Mouse (Mus musculus): ENCODE data around the gene Ncoa3. TPM values are rescaled to one million over a fixed set of nuclear protein-coding genes. Genes with fewer than 3 reads are reported as not detected.
"Not testable (repeated sequence)": the region's sequence is repeated elsewhere in the genome, so short reads cannot be mapped to it uniquely, and the experiment has no call there.

The Ncoa3 gene
- 14.0 and 17.4 TPM in 2 replicates for polyA plus RNA-seq (2015; fragmentation: Nextera tagmentation; extraction: Ambion mirVana)

DNA sequence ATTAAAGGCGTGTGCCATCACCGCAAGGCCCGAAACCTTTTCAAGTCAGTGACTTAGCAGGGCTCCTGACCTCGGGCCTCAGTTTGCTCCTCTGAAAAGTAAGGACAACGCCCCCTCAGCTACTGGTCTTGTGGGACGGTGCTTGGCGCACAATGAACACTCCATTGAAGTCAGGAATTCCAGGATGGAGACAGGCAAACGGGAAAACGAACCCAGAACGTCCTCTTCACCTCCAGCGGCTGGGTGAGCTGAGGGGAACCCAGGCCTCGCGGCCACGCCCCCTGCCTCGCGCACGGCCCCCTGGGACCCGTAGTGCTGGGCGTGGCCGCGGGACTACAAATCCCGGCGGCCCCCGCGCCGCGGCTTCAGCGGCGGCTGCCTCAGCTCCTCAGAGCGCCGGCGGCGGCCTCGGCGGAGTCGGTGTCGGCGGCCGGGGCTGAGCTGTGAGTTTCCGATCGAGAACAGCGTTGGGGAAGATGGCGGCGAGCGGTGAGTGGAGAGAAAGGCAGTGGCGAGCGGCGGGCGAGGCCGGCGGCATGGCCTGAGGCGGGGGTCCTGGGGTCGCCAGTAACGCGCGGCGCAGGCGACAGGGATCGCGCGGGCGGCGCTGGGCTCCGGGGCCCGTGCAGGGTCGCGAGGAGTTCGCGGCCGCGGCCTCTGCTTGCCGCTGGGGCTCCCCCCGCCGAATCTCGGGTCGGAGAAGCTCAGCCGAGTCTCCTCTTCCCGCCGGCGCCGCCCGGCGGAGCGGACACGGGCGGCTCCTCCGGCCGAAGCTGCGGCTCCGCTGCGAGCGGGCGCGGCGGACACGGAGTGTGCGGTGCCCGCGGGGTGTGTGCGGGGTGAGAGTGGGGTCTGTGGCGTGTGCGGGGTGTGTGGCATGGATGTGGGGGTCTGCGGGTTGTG lies at the start of gene Ncoa3:
TSS of gene Ncoa3 (plus strand) at position 367 of the 903 bp plus-strand sequence.
- H3K27ac ChIP-seq, result peak within 1 kb of the TSS; percentile 61
- H3K4me3 ChIP-seq, result peak within 1 kb of the TSS; percentile 93
- H3K4me1 ChIP-seq, result peaks cover 18% of the 10 kb centered on the region
- H3K36me3 ChIP-seq, result no peaks in the 10 kb centered on the region
- H3K9ac ChIP-seq, result peak within 1 kb of the TSS; percentile 96
- peak; percentile 93 for ATAC-seq (ENCODE audit: low FRiP score, low read depth)
- 3% methylated on average over 97 of the region's 103 CpGs for WGBS
- no peaks in the 10 kb centered on the region for H3K27me3 ChIP-seq
- H3K4me2 ChIP-seq (replicated peaks), result peak within 1 kb of the TSS; percentile 82
- no peaks in the 10 kb centered on the region for H3K9me3 ChIP-seq

DNA sequence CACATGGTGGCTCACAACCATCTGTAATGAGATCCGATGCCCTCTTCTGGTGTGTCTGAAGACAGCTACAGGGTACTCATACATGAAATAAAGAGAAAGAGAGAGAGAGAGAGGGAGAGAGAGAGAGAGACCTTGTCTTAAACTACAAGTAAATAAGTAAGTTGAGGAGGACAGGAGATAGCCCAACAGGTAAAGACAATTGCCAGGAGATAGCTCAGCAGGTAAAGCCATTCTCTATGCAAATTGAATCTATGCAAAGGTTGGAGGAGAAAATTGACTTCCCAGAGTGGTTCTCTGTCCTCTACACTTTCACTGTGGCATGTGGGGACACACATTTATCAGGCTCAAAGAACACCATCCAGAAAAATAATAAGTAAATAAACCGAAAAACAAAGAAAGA lies 49.3 kb upstream of the Ncoa3 start:
- no peak overlapping the region for H3K9ac ChIP-seq
- H3K4me2 ChIP-seq (replicated peaks), result no peak overlapping the region
- no peaks in the 10 kb centered on the region for H3K36me3 ChIP-seq
- no peak for ATAC-seq (ENCODE audit: low FRiP score, low read depth)
- no peak overlapping the region for H3K27ac ChIP-seq
- no peaks in the 10 kb centered on the region for H3K27me3 ChIP-seq
- H3K4me1 ChIP-seq, result no peaks in the 10 kb centered on the region
- H3K4me3 ChIP-seq, result no peak overlapping the region
- 90% methylated on average over 2 of the region's 2 CpGs for WGBS
- no peaks in the 10 kb centered on the region for H3K9me3 ChIP-seq

DNA sequence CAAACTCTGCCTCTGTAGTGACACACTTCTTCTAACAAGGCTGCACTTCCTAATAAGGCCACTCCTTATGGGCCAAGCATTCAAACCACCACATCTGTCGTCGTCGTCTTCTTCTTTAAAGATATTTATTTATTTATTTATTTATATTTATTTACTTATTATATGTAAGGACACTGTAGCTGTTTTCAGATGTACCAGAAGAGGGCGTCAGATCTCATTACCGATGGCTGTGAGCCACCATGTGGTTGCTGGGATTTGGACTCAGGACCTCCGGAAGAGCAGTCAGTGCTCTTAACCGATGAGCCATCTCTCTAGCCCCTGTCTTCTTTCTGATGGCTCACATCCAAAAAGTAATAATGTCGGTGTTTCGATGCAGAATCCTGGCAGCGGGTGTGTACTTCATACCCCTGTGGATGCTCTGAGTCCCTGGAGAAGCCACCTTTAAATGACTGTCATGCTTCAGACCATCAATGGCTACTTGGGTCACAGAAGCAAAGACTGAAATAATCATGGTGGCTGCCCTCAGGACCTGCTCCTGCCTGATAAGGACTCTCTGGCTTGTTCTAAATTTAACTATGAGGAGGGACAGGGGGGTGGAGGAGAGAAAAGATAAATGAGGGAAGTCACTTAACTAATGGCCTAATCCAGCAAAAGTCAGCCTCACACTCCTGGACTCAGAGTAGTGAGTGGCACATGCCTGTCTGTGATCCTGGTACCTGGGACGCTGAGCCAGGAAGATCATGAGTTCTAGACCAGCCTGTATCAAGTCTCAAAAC lies 47.7 kb upstream of the Ncoa3 start:
- Histone ChIP-seq H3K36me3 (no peaks in the 10 kb centered on the region), H3K27me3 (no peaks in the 10 kb centered on the region), H3K27ac (no peak overlapping the region), H3K9me3 (no peaks in the 10 kb centered on the region), H3K4me3 (no peak overlapping the region), H3K9ac (no peak overlapping the region), H3K4me1 (peaks cover 3% of the 10 kb centered on the region; the same call in 1 of the 2 replicates), H3K4me2 (replicated peaks) (no peak overlapping the region)
- no peak for ATAC-seq (ENCODE audit: low FRiP score, low read depth)
- 78% methylated on average over 11 of the region's 11 CpGs for WGBS

DNA sequence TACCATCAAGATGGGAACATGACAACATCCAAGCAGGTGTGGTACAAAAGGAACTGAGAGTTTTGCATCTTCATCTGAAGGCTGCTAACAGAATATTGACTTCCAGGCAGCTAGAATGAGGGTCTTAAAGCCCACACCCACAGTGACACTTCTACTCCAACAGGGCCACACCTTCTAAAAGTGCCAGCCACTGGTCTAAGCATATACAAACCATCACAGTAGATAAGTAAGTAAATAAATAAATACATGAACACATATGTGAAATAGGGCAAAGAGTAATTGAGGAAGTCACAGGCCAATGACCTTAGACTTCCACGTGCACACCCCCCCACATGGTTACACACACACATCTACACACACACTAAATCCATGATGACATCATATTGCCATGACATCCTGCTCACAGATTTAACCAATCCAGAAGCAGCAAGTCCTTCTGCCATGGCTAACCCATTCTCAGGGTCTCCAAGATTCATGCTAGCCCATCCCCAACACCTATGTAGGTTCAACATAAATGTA lies 46.3 kb upstream of the Ncoa3 start:
- Histone ChIP-seq H3K4me1 (peaks cover 4% of the 10 kb centered on the region; the same call in 1 of the 2 replicates), H3K9me3 (no peaks in the 10 kb centered on the region), H3K4me2 (replicated peaks) (no peak overlapping the region), H3K4me3 (no peak overlapping the region), H3K9ac (no peak overlapping the region), H3K27ac (no peak overlapping the region), H3K36me3 (no peaks in the 10 kb centered on the region), H3K27me3 (no peaks in the 10 kb centered on the region)
- no peak for ATAC-seq (ENCODE audit: low FRiP score, low read depth)
- 81% methylated on average over 1 of the region's 1 CpGs for WGBS

DNA sequence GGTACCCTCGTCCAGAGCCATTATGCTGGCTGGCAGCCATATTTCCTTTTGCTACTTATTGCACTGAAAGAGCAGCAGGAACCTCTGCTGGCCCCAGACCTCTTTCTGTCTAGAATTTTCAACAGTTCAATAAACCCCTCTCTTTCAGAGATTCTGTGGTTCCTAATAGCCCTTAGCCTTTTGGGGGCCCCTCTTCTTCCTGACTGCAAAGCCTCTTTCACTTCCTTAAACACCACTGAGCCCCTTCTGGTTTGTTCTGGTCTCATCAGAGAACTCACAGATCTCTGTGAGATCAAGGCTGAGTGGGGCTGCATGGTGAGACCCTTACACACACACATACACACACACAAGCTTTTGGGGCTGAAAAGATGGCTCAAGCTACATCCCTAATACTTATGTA lies 44.4 kb upstream of the Ncoa3 start:
- H3K4me1 ChIP-seq, result peaks cover 4% of the 10 kb centered on the region; the same call in 1 of the 2 replicates
- no peaks in the 10 kb centered on the region for H3K27me3 ChIP-seq
- H3K4me3 ChIP-seq, result no peak overlapping the region
- H3K36me3 ChIP-seq, result no peaks in the 10 kb centered on the region
- no peak overlapping the region for H3K27ac ChIP-seq
- no peak for ATAC-seq (ENCODE audit: low FRiP score, low read depth)
- no peak overlapping the region for H3K4me2 ChIP-seq (replicated peaks)
- 57% methylated on average over 1 of the region's 1 CpGs for WGBS
- H3K9me3 ChIP-seq, result no peaks in the 10 kb centered on the region
- H3K9ac ChIP-seq, result no peak overlapping the region

DNA sequence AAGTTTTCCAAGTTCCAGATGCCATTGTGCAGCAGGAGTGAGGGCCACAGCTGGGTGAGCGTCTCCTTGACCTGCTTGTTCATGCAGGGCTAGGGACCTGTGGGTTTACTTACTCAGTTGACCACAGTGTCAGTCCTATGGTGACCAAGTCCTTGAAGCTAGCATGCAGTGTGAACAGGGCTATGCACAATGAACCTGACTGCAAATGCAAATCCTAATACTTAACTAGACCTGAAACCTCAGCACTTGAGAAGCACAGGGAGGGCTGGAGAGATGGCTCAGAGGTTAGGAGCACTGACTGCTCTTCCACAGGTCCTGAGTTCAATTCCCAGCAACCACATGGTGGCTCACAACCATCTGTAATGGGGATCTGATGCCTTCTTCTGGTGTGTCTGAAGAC lies 43.7 kb upstream of the Ncoa3 start:
- not testable (repeated sequence) for H3K27ac ChIP-seq; H3K4me2 ChIP-seq (replicated peaks); H3K4me3 ChIP-seq; H3K4me1 ChIP-seq; H3K9ac ChIP-seq; ATAC-seq (ENCODE audit: low FRiP score, low read depth); H3K36me3 ChIP-seq; H3K9me3 ChIP-seq; H3K27me3 ChIP-seq
- 65% methylated on average over 1 of the region's 1 CpGs for WGBS

DNA sequence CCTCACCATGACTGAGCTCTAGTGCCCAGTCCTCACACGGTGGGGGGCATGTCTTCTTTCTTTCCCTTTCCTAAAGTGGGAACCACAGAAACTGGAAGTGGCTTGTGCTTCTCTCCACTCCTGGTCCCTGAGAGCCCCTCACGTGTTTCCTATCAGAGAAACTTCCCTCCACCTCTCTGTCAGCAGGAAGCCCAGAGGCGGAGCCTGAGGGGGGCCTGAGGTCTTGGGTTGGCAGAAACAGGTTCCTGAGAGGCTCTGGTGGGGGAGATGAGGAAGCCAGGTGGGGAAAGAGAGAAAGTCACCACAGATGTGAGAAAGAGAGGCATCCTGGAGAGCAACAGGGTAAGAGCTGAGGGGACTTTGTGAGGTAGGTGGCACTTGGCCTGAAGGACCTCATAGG lies 42.7 kb upstream of the Ncoa3 start:
- 40% methylated on average over 3 of the region's 3 CpGs for WGBS
- Histone ChIP-seq H3K9me3 (no peaks in the 10 kb centered on the region), H3K27ac (no peak overlapping the region), H3K9ac (no peak overlapping the region), H3K4me3 (no peak overlapping the region), H3K27me3 (no peaks in the 10 kb centered on the region), H3K36me3 (no peaks in the 10 kb centered on the region), H3K4me2 (replicated peaks) (no peak overlapping the region), H3K4me1 (peaks cover 4% of the 10 kb centered on the region; the same call in 1 of the 2 replicates)
- no peak for ATAC-seq (ENCODE audit: low FRiP score, low read depth)

DNA sequence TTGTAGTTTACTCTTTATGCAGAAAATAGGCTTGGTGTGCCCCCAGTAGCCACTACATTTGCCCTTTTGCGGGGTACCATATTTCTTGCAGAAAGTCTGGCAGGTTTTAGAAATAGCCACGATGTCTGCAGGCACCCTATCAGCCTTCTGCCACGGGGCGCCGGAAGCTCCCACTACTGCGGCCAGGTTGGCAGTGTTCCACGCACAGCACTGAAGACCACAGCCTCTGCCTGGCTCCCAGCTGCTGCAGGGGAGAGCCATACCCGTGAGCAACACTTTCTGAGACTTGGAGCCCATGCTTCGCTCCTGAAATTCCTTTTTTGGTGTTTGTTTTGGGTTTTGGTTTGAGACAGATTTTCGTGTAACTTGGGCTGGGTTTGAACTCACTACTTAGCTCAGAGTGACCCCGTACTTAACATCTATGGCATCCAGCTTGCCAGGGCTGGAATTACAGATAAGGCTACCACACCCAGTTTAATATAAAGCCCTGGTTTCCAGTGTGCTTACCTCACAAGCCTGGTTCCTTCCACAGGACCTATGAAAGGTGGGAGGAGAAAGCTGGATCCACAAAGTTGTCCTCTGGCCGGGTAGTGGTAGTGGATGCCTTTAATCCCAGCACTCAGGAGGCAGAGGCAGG lies 40.9 kb upstream of the Ncoa3 start:
- 74% methylated on average over 12 of the region's 12 CpGs for WGBS
- Histone ChIP-seq H3K4me1 (peaks cover 4% of the 10 kb centered on the region; the same call in 1 of the 2 replicates), H3K36me3 (no peaks in the 10 kb centered on the region), H3K27me3 (no peaks in the 10 kb centered on the region), H3K9ac (no peak overlapping the region), H3K9me3 (no peaks in the 10 kb centered on the region), H3K4me3 (no peak overlapping the region), H3K4me2 (replicated peaks) (no peak overlapping the region), H3K27ac (no peak overlapping the region)
- ATAC-seq (ENCODE audit: low FRiP score, low read depth), result no peak

DNA sequence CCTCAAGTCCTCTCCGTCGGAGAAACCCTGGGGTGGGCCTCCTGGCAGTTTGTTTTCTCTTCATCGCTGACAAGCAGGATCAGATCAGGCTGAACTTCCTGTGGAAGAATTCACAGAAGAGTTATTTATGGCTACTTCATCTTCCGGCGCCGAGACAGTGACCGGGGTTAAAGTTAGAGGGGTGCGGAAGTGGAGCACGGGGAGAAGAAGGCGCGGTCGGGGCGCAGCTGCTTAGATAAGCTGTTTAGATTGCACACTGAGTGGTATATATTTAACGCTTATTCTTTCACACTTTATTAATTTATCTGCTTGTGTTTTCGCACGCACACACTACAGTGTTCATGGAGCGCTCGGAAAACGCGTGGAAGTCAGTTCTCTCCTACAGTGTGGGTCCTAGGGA lies 37.6 kb upstream of the Ncoa3 start:
- Histone ChIP-seq H3K27me3 (no peaks in the 10 kb centered on the region), H3K36me3 (no peaks in the 10 kb centered on the region), H3K4me3 (no peak overlapping the region), H3K27ac (no peak overlapping the region), H3K4me2 (replicated peaks) (no peak overlapping the region), H3K9me3 (no peaks in the 10 kb centered on the region), H3K9ac (no peak overlapping the region), H3K4me1 (peaks cover under 1% of the 10 kb centered on the region; the same call in 1 of the 2 replicates)
- ATAC-seq (ENCODE audit: low FRiP score, low read depth), result no peak
- WGBS, result 79% methylated on average over 20 of the region's 20 CpGs

DNA sequence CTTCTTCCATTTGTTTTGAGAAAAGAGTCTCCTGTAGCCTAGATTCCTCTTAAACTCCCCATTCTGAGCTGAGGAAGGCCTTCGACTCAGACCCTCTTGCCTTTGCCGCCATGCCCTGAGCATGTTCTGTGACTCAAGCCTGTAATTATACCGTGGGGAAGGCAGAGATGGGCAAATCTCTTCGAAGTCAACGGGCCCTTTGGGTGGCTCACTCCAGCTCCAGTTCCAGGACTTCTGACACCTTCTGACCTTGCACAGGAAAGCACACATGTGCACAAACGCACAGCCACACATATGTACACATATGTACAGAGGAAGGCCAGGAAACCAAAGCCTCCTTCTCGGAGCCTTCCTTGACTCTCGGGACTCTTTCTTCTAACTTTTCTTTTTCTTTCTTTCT lies 37.0 kb upstream of the Ncoa3 start:
- Histone ChIP-seq H3K27ac (no peak overlapping the region), H3K9ac (no peak overlapping the region), H3K9me3 (no peaks in the 10 kb centered on the region), H3K4me1 (no peaks in the 10 kb centered on the region; the same call in 1 of the 2 replicates), H3K4me3 (no peak overlapping the region), H3K27me3 (no peaks in the 10 kb centered on the region), H3K4me2 (replicated peaks) (no peak overlapping the region), H3K36me3 (no peaks in the 10 kb centered on the region)
- no peak for ATAC-seq (ENCODE audit: low FRiP score, low read depth)
- WGBS, result 76% methylated on average over 8 of the region's 8 CpGs

DNA sequence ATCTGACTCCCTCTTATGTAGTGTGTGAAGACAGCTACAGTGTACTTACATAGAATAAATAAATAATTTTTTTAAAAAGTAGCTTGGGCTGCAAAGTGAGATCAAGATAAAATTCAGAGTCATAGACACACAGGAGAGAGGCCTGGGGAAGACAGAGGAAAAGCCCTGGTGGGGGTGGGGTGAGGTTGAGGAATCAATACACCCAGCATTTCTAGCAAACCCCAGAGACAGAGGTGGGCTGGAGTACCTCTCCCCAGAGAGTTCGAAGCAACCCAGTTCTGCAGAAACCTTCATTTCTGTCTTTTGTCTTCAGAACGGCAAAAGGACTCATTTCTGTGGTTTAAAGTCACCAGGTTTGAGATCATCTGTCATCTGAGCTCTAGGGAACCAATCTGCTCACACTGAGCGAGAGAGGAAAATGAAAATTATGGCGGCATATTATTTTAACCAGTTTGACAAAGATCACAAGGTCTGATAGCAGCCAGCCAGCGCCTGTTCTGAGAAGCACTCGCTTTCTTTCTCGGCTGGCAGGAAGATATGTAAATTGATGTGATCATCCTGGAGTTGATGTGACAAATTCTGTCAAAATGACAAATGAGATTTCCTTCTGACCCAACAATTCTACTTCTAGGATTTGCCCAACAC lies 36.2 kb upstream of the Ncoa3 start:
- H3K4me3 ChIP-seq, result no peak overlapping the region
- no peak for ATAC-seq (ENCODE audit: low FRiP score, low read depth)
- no peak overlapping the region for H3K4me2 ChIP-seq (replicated peaks)
- no peaks in the 10 kb centered on the region; the same call in 1 of the 2 replicates for H3K4me1 ChIP-seq
- 78% methylated on average over 7 of the region's 7 CpGs for WGBS
- H3K27me3 ChIP-seq, result no peaks in the 10 kb centered on the region
- no peaks in the 10 kb centered on the region for H3K9me3 ChIP-seq
- H3K9ac ChIP-seq, result no peak overlapping the region
- no peaks in the 10 kb centered on the region for H3K36me3 ChIP-seq
- H3K27ac ChIP-seq, result no peak overlapping the region

Measured in limb, embryonic 13.5 days (tissue).